Mouse (Mus musculus): ENCODE results near the gene Kif1a. TPM values are rescaled to one million over a fixed set of nuclear protein-coding genes. Genes with fewer than 3 reads are reported as not detected.
A peak's percentile ranks its signal among the peaks of the same experiment; 100 is the strongest.

The Kif1a gene
- polyA plus RNA-seq (2016; fragmentation: Nextera tagmentation; extraction: Ambion mirVana) = 5.1 and 5.4 TPM in 2 replicates

- Histone ChIP-seq H3K27ac (peak within 1 kb of the TSS; percentile 47), H3K27me3 (ENCODE audit: insufficient read depth, poor library complexity, severe bottlenecking) (peaks cover 75% of the 10 kb centered on the region), H3K9me3 (no peaks in the 10 kb centered on the region), H3K36me3 (no peaks in the 10 kb centered on the region), H3K4me3 (peak within 1 kb of the TSS; percentile 65), H3K4me1 (peaks cover 22% of the 10 kb centered on the region)
- under 1% methylated on average over 39 of the region's 39 CpGs for WGBS
- peak; percentile 79 for DNase-seq (ENCODE audit: low spot score)
Measured at GRCm38 (mm10) chr1:93101571-93102061, at the start of gene Kif1a. TSS of gene Kif1a (minus strand) at chr1:93101951.

DNA sequence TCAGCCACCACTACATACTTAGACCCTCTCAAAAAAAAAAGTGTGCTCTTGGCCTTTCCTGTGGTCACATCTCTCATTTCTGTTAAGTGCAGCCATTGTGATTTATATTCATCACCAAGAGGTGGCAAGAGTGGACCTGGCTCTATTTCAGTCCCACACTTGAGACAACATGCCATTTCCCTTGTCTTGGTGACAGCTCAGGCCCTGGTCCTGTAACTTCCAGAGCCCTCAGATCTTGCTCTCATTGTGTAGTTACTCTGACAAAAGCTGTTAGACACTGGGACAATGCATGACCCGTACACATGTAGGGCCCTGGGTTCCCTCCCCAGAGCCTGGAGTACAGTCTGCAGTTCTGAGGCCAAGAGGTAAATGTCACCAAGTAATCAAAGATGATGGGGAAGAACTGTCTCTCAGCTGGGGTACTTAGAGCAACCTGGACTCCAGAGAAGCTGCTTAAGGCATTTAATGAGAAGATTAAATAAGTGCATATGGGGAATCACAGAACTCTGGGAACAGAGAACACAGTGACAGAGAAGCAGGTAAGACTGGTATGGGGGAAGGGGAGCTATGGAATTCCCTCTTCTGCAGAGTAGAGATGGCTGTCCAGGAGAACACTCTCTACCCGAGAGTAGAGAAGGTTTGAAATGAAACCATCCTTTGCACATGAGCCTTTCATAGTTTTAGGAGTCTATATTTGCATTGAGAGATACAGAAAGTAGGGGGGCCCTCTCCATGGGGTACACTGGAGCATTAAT lies 49.3 kb upstream of the Kif1a start:
- H3K36me3 ChIP-seq = no peaks in the 10 kb centered on the region
- peaks cover 54% of the 10 kb centered on the region for H3K27me3 ChIP-seq (ENCODE audit: insufficient read depth, poor library complexity, severe bottlenecking)
- 44% methylated on average over 2 of the region's 2 CpGs for WGBS
- DNase-seq (ENCODE audit: low spot score) = no peak
- H3K27ac ChIP-seq = no peak overlapping the region
- no peaks in the 10 kb centered on the region for H3K9me3 ChIP-seq
- H3K4me1 ChIP-seq = peaks cover 7% of the 10 kb centered on the region; the same call in 1 of the 2 replicates
- H3K4me3 ChIP-seq = no peak overlapping the region

- Histone ChIP-seq H3K4me3 (no peak overlapping the region), H3K36me3 (no peaks in the 10 kb centered on the region), H3K27me3 (ENCODE audit: insufficient read depth, poor library complexity, severe bottlenecking) (peaks cover 72% of the 10 kb centered on the region), H3K9me3 (no peaks in the 10 kb centered on the region), H3K27ac (peak overlapping the region; percentile 16; the same call in 1 of the 2 replicates), H3K4me1 (peaks cover 28% of the 10 kb centered on the region)
- DNase-seq (ENCODE audit: low spot score) = no peak
- WGBS = 73% methylated on average over 9 of the region's 9 CpGs
Measured at GRCm38 (mm10) chr1:93144176-93144575, 42.4 kb upstream of the Kif1a start.

- DNase-seq (ENCODE audit: low spot score) = no peak
- Histone ChIP-seq H3K27ac (no peak overlapping the region), H3K4me1 (peaks cover 35% of the 10 kb centered on the region), H3K27me3 (ENCODE audit: insufficient read depth, poor library complexity, severe bottlenecking) (peaks cover 72% of the 10 kb centered on the region), H3K36me3 (no peaks in the 10 kb centered on the region), H3K9me3 (no peaks in the 10 kb centered on the region), H3K4me3 (no peak overlapping the region)
- WGBS = 93% methylated on average over 1 of the region's 1 CpGs
Measured at GRCm38 (mm10) chr1:93142871-93143270, 41.1 kb upstream of the Kif1a start.

DNA sequence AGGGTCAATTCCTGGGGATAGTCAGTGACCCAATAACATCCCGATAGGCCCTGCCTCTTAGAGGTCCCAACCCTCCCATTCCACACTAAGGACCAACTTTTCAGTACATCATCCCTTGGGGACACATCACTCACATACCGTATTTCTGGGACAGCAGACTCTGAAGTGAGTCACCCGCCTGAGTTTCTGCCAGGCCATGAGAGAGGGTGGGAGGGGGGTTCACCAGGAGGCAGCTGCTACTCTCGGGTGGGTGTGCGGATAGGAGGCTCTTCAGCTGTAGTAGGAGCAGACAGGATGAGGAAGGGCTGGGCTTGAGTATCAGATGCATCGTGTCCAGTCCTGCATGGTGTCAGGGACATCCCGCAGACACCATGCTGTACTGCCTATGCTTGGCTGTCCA lies 38.0 kb upstream of the Kif1a start:
- WGBS = 75% methylated on average over 7 of the region's 7 CpGs
- Histone ChIP-seq H3K27me3 (ENCODE audit: insufficient read depth, poor library complexity, severe bottlenecking) (peaks cover 70% of the 10 kb centered on the region), H3K4me1 (peaks cover 47% of the 10 kb centered on the region)

GRCm38 (mm10) chr1:93138534-93138933 lies 36.8 kb upstream of the Kif1a start:
- H3K27me3 ChIP-seq (ENCODE audit: insufficient read depth, poor library complexity, severe bottlenecking) = peaks cover 63% of the 10 kb centered on the region
- WGBS = 71% methylated on average over 6 of the region's 6 CpGs
- no peak for DNase-seq (ENCODE audit: low spot score)
- no peaks in the 10 kb centered on the region for H3K9me3 ChIP-seq
- peaks cover 35% of the 10 kb centered on the region for H3K4me1 ChIP-seq
- H3K36me3 ChIP-seq = no peaks in the 10 kb centered on the region
- no peak overlapping the region for H3K4me3 ChIP-seq
- H3K27ac ChIP-seq = no peak overlapping the region

More for the DNA sequence above, 38.0 kb upstream of the Kif1a start:
- H3K4me3 ChIP-seq = no peak overlapping the region
- no peak overlapping the region for H3K27ac ChIP-seq
- DNase-seq (ENCODE audit: low spot score) = no peak
- H3K36me3 ChIP-seq = no peaks in the 10 kb centered on the region
- no peaks in the 10 kb centered on the region for H3K9me3 ChIP-seq

DNA sequence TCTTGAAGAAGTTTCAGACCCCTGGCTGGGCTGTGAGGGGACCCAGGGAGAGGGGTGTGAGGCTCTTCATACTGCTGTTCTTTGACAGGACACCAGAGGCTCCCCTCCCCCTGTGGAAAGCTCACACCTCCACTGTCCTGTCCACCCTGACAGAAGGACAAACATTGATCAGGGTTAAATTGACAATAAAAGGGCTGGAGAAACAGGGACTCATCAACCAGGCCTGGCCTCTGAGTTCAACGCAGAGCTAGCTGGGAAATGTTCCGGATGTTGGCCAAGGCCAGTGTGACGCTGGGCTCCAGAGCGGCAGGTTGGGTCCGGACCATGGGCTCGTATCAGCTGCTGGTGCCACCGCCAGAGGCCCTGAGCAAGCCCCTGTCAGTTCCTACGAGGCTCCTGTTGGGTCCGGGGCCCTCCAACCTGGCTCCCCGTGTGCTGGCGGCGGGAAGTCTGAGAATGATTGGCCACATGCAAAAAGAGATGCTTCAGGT lies 33.3 kb upstream of the Kif1a start, which contains the start of gene Agxt:
Gene Agxt (plus strand): TSS at position 205 of the 491 bp plus-strand sequence.
- Histone ChIP-seq H3K9me3 (no peaks in the 10 kb centered on the region), H3K27me3 (ENCODE audit: insufficient read depth, poor library complexity, severe bottlenecking) (peaks cover 66% of the 10 kb centered on the region; the same call in 1 of the 2 replicates), H3K4me1 (peaks cover 35% of the 10 kb centered on the region), H3K4me3 (no peak within 1 kb of the TSS), H3K36me3 (no peaks in the 10 kb centered on the region), H3K27ac (no peak within 1 kb of the TSS)
- 80% methylated on average over 12 of the region's 12 CpGs for WGBS
- DNase-seq (ENCODE audit: low spot score) = no peak

- H3K4me1 ChIP-seq = peaks cover 18% of the 10 kb centered on the region
- WGBS = 57% methylated on average over 8 of the region's 8 CpGs
- no peaks in the 10 kb centered on the region for H3K36me3 ChIP-seq
- no peak overlapping the region for H3K27ac ChIP-seq
- no peaks in the 10 kb centered on the region for H3K9me3 ChIP-seq
- DNase-seq (ENCODE audit: low spot score) = no peak
- H3K27me3 ChIP-seq (ENCODE audit: insufficient read depth, poor library complexity, severe bottlenecking) = peaks cover 55% of the 10 kb centered on the region; the same call in 1 of the 2 replicates
- H3K4me3 ChIP-seq = no peak overlapping the region
Measured at GRCm38 (mm10) chr1:93132676-93133075, 30.9 kb upstream of the Kif1a start.

DNA sequence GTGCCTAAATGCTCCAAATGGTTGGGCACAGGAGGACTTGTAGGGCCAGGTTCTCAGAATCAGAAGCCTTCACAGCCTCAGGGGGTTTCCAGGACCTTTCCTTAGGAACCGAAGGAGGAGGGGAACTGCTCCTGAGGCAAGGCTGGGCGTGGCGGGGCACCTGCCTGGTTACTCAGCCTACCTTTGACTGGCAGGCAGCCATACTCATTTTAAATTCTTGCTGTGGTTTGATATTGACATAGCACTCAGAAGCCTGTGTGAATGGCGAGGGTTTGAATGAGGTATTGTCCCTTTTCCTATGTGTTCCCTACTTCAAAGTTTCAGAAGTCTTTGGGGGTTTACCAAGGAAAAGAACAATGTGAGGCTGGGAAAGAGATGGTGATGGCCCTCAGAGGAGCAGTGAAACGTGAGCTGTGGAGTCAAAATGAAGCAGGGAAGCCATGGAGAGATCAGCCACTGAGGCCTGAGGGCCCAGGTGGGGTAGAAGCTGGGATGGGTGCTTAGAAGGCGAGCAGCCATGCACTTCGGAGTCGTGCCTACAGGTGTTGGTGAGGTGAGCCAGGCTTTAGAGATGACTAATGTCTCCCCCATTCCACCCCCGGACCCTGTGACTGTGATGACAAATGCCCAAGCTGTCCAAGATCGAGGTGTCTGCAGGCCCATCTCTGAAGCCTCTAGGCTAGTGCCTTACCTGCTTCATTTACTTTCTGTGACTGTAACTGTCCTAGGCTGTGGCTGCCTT lies 28.7 kb upstream of the Kif1a start:
- H3K4me3 ChIP-seq = no peak overlapping the region
- 65% methylated on average over 10 of the region's 10 CpGs for WGBS
- H3K9me3 ChIP-seq = no peaks in the 10 kb centered on the region
- H3K27ac ChIP-seq = no peak overlapping the region
- peaks cover 4% of the 10 kb centered on the region; the same call in 1 of the 2 replicates for H3K4me1 ChIP-seq
- H3K36me3 ChIP-seq = no peaks in the 10 kb centered on the region
- peaks cover 47% of the 10 kb centered on the region; the same call in 1 of the 2 replicates for H3K27me3 ChIP-seq (ENCODE audit: insufficient read depth, poor library complexity, severe bottlenecking)
- DNase-seq (ENCODE audit: low spot score) = no peak

DNA sequence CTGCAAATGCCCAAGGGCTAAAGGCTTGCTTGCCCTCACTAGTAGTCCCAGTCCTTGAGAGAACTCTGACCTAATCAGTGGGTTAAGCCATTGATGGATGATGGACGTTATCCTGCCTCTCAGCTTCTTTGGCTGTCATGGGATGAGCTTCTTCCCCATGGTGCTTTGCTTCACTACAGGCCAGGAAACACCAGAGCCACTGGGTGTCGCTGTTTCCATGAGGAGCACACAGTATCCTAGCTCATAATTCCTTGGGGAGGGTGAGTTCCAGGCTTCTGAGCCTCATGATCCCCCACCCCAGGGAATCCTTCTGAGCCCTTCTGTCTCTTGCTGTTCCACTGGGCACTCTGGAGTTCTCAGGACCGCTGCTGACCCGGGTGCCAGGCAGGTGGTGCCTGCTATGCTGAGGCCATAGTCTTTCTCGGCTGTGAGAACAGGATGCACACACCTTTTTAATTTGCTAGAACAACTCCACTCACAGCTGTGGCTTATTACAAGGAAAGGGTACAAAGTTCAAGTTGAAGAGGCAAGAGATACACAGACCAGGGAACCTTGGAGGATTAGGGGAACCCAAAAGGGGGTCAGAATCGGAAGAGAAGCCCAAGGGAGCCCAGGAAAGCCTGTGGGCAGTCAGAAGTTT lies 27.1 kb upstream of the Kif1a start:
- DNase-seq (ENCODE audit: low spot score) = no peak
- Histone ChIP-seq H3K27me3 (ENCODE audit: insufficient read depth, poor library complexity, severe bottlenecking) (peaks cover 51% of the 10 kb centered on the region; the same call in 1 of the 2 replicates), H3K36me3 (no peaks in the 10 kb centered on the region), H3K4me1 (no peaks in the 10 kb centered on the region), H3K27ac (no peak overlapping the region), H3K9me3 (no peaks in the 10 kb centered on the region), H3K4me3 (no peak overlapping the region)
- whole genome bisulfite sequencing = 27% methylated on average over 6 of the region's 6 CpGs

GRCm38 (mm10) chr1:93128209-93128608 lies 26.5 kb upstream of the Kif1a start:
- no peaks in the 10 kb centered on the region for H3K36me3 ChIP-seq
- 73% methylated on average over 8 of the region's 8 CpGs for WGBS
- H3K4me1 ChIP-seq = no peaks in the 10 kb centered on the region
- H3K9me3 ChIP-seq = no peaks in the 10 kb centered on the region
- H3K27me3 ChIP-seq (ENCODE audit: insufficient read depth, poor library complexity, severe bottlenecking) = peaks cover 46% of the 10 kb centered on the region; the same call in 1 of the 2 replicates
- no peak for DNase-seq (ENCODE audit: low spot score)
- no peak overlapping the region for H3K4me3 ChIP-seq
- no peak overlapping the region for H3K27ac ChIP-seq

DNA sequence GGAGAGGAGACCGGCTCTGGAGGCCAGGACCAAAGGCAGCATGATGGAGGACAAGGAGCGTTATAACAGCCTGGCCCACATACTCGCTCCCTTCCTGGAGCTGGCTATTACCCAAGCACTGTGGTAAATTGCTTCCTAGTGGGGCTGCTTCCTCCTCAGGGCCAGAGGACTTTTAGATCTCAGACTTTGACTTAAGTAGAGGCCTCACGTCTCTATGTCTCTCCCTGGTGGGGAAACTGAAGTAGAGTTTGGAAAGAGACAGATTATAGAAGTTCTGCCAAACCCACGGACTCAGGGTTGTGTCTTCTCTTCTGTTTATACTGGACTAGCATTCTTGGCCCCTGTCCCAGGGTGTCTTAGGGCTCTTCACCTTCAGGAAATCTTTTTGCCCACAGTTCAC lies 23.5 kb upstream of the Kif1a start:
- Histone ChIP-seq H3K36me3 (no peaks in the 10 kb centered on the region), H3K27ac (no peak overlapping the region), H3K4me1 (no peaks in the 10 kb centered on the region), H3K27me3 (ENCODE audit: insufficient read depth, poor library complexity, severe bottlenecking) (peaks cover 25% of the 10 kb centered on the region; the same call in 1 of the 2 replicates), H3K9me3 (no peaks in the 10 kb centered on the region), H3K4me3 (no peak overlapping the region)
- DNase-seq (ENCODE audit: low spot score) = no peak
- WGBS = 57% methylated on average over 5 of the region's 5 CpGs
